In the genomic region with DNA sequence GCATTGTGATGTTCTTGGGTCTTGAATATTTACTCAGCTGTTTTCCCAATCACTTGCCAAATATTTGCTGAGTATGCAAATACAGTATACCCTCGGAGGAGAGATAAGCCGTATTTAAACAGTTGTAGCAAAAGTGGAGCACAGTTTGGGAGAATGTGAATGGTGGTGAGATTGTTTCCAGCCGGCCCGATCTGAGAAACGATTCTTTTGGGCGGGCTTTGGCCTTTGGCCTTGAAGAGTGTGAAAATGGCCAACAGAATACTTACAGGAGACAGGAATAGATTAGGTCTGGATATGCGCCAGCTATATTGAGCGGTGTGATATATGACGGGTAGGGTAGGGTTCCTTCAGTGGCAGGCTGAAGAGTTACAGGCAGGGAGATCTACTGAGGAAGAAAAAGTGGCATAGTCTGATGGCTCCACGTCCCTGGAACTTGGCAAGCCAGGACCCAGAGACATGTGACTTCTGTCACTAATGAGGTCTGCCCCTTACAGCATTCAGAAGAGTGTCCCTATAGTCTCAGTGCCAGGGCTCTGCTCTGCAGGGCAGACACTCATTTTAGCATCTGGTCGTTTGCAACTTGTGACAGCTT, we compare ENCODE assay signal across 10 mouse cellular contexts.
DNase-seq lines count a peak whose midpoint lies in the region; ATAC-seq lines count a peak whose summit lies in the region.
"Had no signal": no experiment of that assay in that cellular context is flagged by ENCODE, and none has a peak within 500 bp of the region (broad histone marks: within the 10 kb centered on the region; RNA-seq: fewer than 3 reads in every experiment).

No protein-coding gene starts in this region.

- H3K36me3 ChIP-seq in embryonic facial prominence, embryonic 14.5 days (ENCODE audit: control insufficient read depth, insufficient read depth, low read length), result no peaks in the 10 kb centered on the region
- H3K36me3 ChIP-seq in embryonic facial prominence, embryonic 10.5 days (replicated peaks), result no peaks in the 10 kb centered on the region
- no peaks in the 10 kb centered on the region for H3K36me3 ChIP-seq in liver, embryonic 11.5 days (ENCODE audit: control insufficient read depth, insufficient read depth, low read length)
- no peaks in the 10 kb centered on the region for H3K36me3 ChIP-seq in intestine, embryonic 15.5 days
- H3K36me3 ChIP-seq in neural tube, embryonic 14.5 days (ENCODE audit: control insufficient read depth, insufficient read depth, low read length), result no peaks in the 10 kb centered on the region

- H3K4me3 ChIP-seq in embryonic facial prominence, embryonic 14.5 days (ENCODE audit: low read depth, low read length), result no peak overlapping the region
- H3K4me3 ChIP-seq in embryonic facial prominence, embryonic 10.5 days, result no peak overlapping the region
- H3K4me3 ChIP-seq in liver, embryonic 11.5 days (ENCODE audit: low read depth, low read length), result no peak overlapping the region
- H3K4me3 ChIP-seq in intestine, embryonic 15.5 days (replicated peaks), result no peak overlapping the region
- no peak overlapping the region for H3K4me3 ChIP-seq in neural tube, embryonic 14.5 days (ENCODE audit: low read depth, low read length)
- H3K4me3 ChIP-seq: myocyte had no signal

- no peak overlapping the region for H3K27ac ChIP-seq in embryonic facial prominence, embryonic 14.5 days (replicated peaks; ENCODE audit: low read depth, low read length)
- H3K27ac ChIP-seq in embryonic facial prominence, embryonic 10.5 days (replicated peaks), result no peak overlapping the region
- H3K27ac ChIP-seq in liver, embryonic 11.5 days (ENCODE audit: low read depth, low read length), result no peak overlapping the region
- H3K27ac ChIP-seq in intestine, embryonic 15.5 days, result no peak overlapping the region
- no peak overlapping the region for H3K27ac ChIP-seq in neural tube, embryonic 14.5 days (ENCODE audit: low read depth, low read length)

- 58% methylated on average over 11 of the region's 11 CpGs for WGBS in embryonic facial prominence, embryonic 14.5 days
- WGBS in embryonic facial prominence, embryonic 10.5 days, result 74% methylated on average over 11 of the region's 11 CpGs
- WGBS in liver, embryonic 11.5 days, result 59% methylated on average over 11 of the region's 11 CpGs
- 30% methylated on average over 11 of the region's 11 CpGs for WGBS in intestine, embryonic 15.5 days
- WGBS in neural tube, embryonic 14.5 days, result 51% methylated on average over 11 of the region's 11 CpGs

- ATAC-seq in embryonic facial prominence, embryonic 14.5 days (ENCODE audit: low read depth), result 0 out of 2 replicates have a peak, but pooled peaks have one; percentile 16
- 0 out of 2 replicates have a peak, but pooled peaks have one; percentile 41 for ATAC-seq in liver, embryonic 11.5 days (replicated peaks; ENCODE audit: low FRiP score)
- peak; percentile 84 for ATAC-seq in intestine, embryonic 15.5 days
- peak; percentile 57; the same call in 1 of the 2 replicates for ATAC-seq in neural tube, embryonic 14.5 days (ENCODE audit: low read depth)

- H3K9me3 ChIP-seq in embryonic facial prominence, embryonic 14.5 days (ENCODE audit: control insufficient read depth, low read length), result no peaks in the 10 kb centered on the region
- no peaks in the 10 kb centered on the region for H3K9me3 ChIP-seq in embryonic facial prominence, embryonic 10.5 days
- no peaks in the 10 kb centered on the region for H3K9me3 ChIP-seq in liver, embryonic 11.5 days (ENCODE audit: control insufficient read depth, low read length)
- H3K9me3 ChIP-seq in intestine, embryonic 15.5 days, result no peaks in the 10 kb centered on the region
- no peaks in the 10 kb centered on the region for H3K9me3 ChIP-seq in neural tube, embryonic 14.5 days (ENCODE audit: control insufficient read depth, low read length)

- H3K9ac ChIP-seq in embryonic facial prominence, embryonic 14.5 days (ENCODE audit: low read depth, low read length), result no peak overlapping the region
- H3K9ac ChIP-seq in liver, embryonic 11.5 days (ENCODE audit: low read depth, low read length), result no peak overlapping the region
- H3K9ac ChIP-seq in intestine, embryonic 15.5 days, result no peak overlapping the region
- H3K9ac ChIP-seq in neural tube, embryonic 14.5 days (replicated peaks; ENCODE audit: low read depth, low read length), result no peak overlapping the region

- no peak for DNase-seq in embryonic facial prominence, embryonic 14.5 days (ENCODE audit: low spot score)
- DNase-seq in embryonic facial prominence, embryonic 10.5 days (ENCODE audit: low spot score), result no peak
- DNase-seq in liver, embryonic 11.5 days (ENCODE audit: low spot score), result peak; percentile 38
- no peak for DNase-seq in liver
- no peak for DNase-seq in right cerebral cortex, postnatal 4 days
- no peak for DNase-seq in cerebellum, adult 8-10 months
- DNase-seq: cerebellum, adult 11-12 months had no signal

- no peaks in the 10 kb centered on the region for H3K4me1 ChIP-seq in embryonic facial prominence, embryonic 14.5 days (ENCODE audit: control insufficient read depth, insufficient read depth, low read length)
- H3K4me1 ChIP-seq in embryonic facial prominence, embryonic 10.5 days, result 0 out of 2 replicates have a peak, but pooled peaks cover 5% of the 10 kb centered on the region
- no peaks in the 10 kb centered on the region; the same call in 1 of the 2 replicates for H3K4me1 ChIP-seq in liver, embryonic 11.5 days (replicated peaks; ENCODE audit: control insufficient read depth, insufficient read depth, low read length)
- H3K4me1 ChIP-seq in intestine, embryonic 15.5 days (replicated peaks), result no peaks in the 10 kb centered on the region
- H3K4me1 ChIP-seq in neural tube, embryonic 14.5 days (ENCODE audit: control insufficient read depth, insufficient read depth, low read length), result peaks cover 4% of the 10 kb centered on the region; the same call in 1 of the 2 replicates

- H3K4me2 ChIP-seq in embryonic facial prominence, embryonic 14.5 days (ENCODE audit: low read depth, low read length), result no peak overlapping the region
- no peak overlapping the region for H3K4me2 ChIP-seq in liver, embryonic 11.5 days
- H3K4me2 ChIP-seq in intestine, embryonic 15.5 days (replicated peaks), result 0 out of 2 replicates have a peak overlapping the region, but pooled peaks have one; percentile 17
- no peak overlapping the region for H3K4me2 ChIP-seq in neural tube, embryonic 14.5 days (ENCODE audit: low read depth, low read length)

- H3K27me3 ChIP-seq in embryonic facial prominence, embryonic 14.5 days (replicated peaks; ENCODE audit: control insufficient read depth, insufficient read depth, low read length), result no peaks in the 10 kb centered on the region
- no peaks in the 10 kb centered on the region for H3K27me3 ChIP-seq in embryonic facial prominence, embryonic 10.5 days (replicated peaks; ENCODE audit: low read depth, poor library complexity, severe bottlenecking)
- no peaks in the 10 kb centered on the region; the same call in 1 of the 2 replicates for H3K27me3 ChIP-seq in liver, embryonic 11.5 days (replicated peaks; ENCODE audit: control insufficient read depth, insufficient read depth, low read length)
- no peaks in the 10 kb centered on the region for H3K27me3 ChIP-seq in intestine, embryonic 15.5 days (replicated peaks)
- H3K27me3 ChIP-seq in neural tube, embryonic 14.5 days (ENCODE audit: control insufficient read depth, insufficient read depth, low read length), result no peaks in the 10 kb centered on the region

Comparison
In these comparisons a context has a peak if more than half of its experiments do, and no peak if none do; other contexts are left out.
1. ATAC-seq: peak in every context shown above with its lines; median percentile 84 in intestine, embryonic 15.5 days; 57 in neural tube, embryonic 14.5 days; 41 in liver, embryonic 11.5 days; 16 in embryonic facial prominence, embryonic 14.5 days.